Mouse (Mus musculus): ENCODE results near the gene Fbxo34. TPM values are rescaled to one million over a fixed set of nuclear protein-coding genes. Genes with fewer than 3 reads are reported as not detected.

The Fbxo34 gene
- polyA plus RNA-seq, 1 experiment, result 18.1 TPM

GRCm38 (mm10) chr14:47419034-47419625 is 31.1 kb upstream of the Fbxo34 start:
- H3K27me3 ChIP-seq (ENCODE audit: control insufficient read depth, insufficient read depth, low read length), result no peaks in the 10 kb centered on the region
- TF ChIP-seq POLR2A (IDR thresholded peaks at IDR 0.05; ENCODE audit: control insufficient read depth, extremely low read depth, insufficient read depth, low read length, poor library complexity) (no peak), CTCF (IDR thresholded peaks at IDR 0.05; ENCODE audit: borderline replicate concordance, control insufficient read depth, extremely low read depth, insufficient read depth, low read length, poor library complexity) (no peak)
- DNase-seq, result no peak
- 81% methylated on average over 9 of the region's 9 CpGs for WGBS
- H3K4me1 ChIP-seq (replicated peaks; ENCODE audit: control insufficient read depth, insufficient read depth, low read length), result peaks cover 8% of the 10 kb centered on the region
- H3K4me3 ChIP-seq (ENCODE audit: control insufficient read depth, insufficient read depth, low read length), result no peak overlapping the region
- H3K27ac ChIP-seq (ENCODE audit: control insufficient read depth, insufficient read depth, low read length), result no peak overlapping the region
- peaks cover 9% of the 10 kb centered on the region; the same call in 1 of the 2 replicates for H3K36me3 ChIP-seq (ENCODE audit: control insufficient read depth, insufficient read depth, low read length)

GRCm38 (mm10) chr14:47419723-47420276 is 30.4 kb upstream of the Fbxo34 start:
- H3K4me1 ChIP-seq (replicated peaks; ENCODE audit: control insufficient read depth, insufficient read depth, low read length), result peaks cover 8% of the 10 kb centered on the region
- no peaks in the 10 kb centered on the region for H3K27me3 ChIP-seq (ENCODE audit: control insufficient read depth, insufficient read depth, low read length)
- WGBS, result 98% methylated on average over 24 of the region's 24 CpGs
- no peak for TF ChIP-seq CTCF (IDR thresholded peaks at IDR 0.05; ENCODE audit: borderline replicate concordance, control insufficient read depth, extremely low read depth, insufficient read depth, low read length, poor library complexity)
- TF ChIP-seq POLR2A (IDR thresholded peaks at IDR 0.05; ENCODE audit: control insufficient read depth, extremely low read depth, insufficient read depth, low read length, poor library complexity), result no peak
- no peak overlapping the region for H3K4me3 ChIP-seq (ENCODE audit: control insufficient read depth, insufficient read depth, low read length)
- no peak for DNase-seq
- H3K36me3 ChIP-seq (ENCODE audit: control insufficient read depth, insufficient read depth, low read length), result peaks cover 9% of the 10 kb centered on the region; the same call in 1 of the 2 replicates
- H3K27ac ChIP-seq (ENCODE audit: control insufficient read depth, insufficient read depth, low read length), result no peak overlapping the region

- DNase-seq, result no peak
- TF ChIP-seq CTCF (IDR thresholded peaks at IDR 0.05; ENCODE audit: borderline replicate concordance, control insufficient read depth, extremely low read depth, insufficient read depth, low read length, poor library complexity) (no peak), POLR2A (IDR thresholded peaks at IDR 0.05; ENCODE audit: control insufficient read depth, extremely low read depth, insufficient read depth, low read length, poor library complexity) (no peak)
- Histone ChIP-seq H3K27ac (ENCODE audit: control insufficient read depth, insufficient read depth, low read length) (no peak overlapping the region), H3K27me3 (ENCODE audit: control insufficient read depth, insufficient read depth, low read length) (no peaks in the 10 kb centered on the region), H3K36me3 (ENCODE audit: control insufficient read depth, insufficient read depth, low read length) (no peaks in the 10 kb centered on the region), H3K4me3 (ENCODE audit: control insufficient read depth, insufficient read depth, low read length) (no peak overlapping the region), H3K4me1 (replicated peaks; ENCODE audit: control insufficient read depth, insufficient read depth, low read length) (peaks cover 8% of the 10 kb centered on the region)
- WGBS, result 67% methylated on average over 2 of the region's 2 CpGs
Measured at GRCm38 (mm10) chr14:47421606-47422005, 28.6 kb upstream of the Fbxo34 start.

- Histone ChIP-seq H3K36me3 (ENCODE audit: control insufficient read depth, insufficient read depth, low read length) (no peaks in the 10 kb centered on the region), H3K27me3 (ENCODE audit: control insufficient read depth, insufficient read depth, low read length) (no peaks in the 10 kb centered on the region), H3K4me3 (ENCODE audit: control insufficient read depth, insufficient read depth, low read length) (no peak overlapping the region), H3K27ac (ENCODE audit: control insufficient read depth, insufficient read depth, low read length) (no peak overlapping the region), H3K4me1 (replicated peaks; ENCODE audit: control insufficient read depth, insufficient read depth, low read length) (peaks cover 4% of the 10 kb centered on the region; the same call in 1 of the 2 replicates)
- 93% methylated on average over 4 of the region's 4 CpGs for WGBS
- no peak for TF ChIP-seq POLR2A (IDR thresholded peaks at IDR 0.05; ENCODE audit: control insufficient read depth, extremely low read depth, insufficient read depth, low read length, poor library complexity)
- no peak for TF ChIP-seq CTCF (IDR thresholded peaks at IDR 0.05; ENCODE audit: borderline replicate concordance, control insufficient read depth, extremely low read depth, insufficient read depth, low read length, poor library complexity)
- DNase-seq, result no peak
Measured at GRCm38 (mm10) chr14:47422466-47422865, 27.8 kb upstream of the Fbxo34 start.

GRCm38 (mm10) chr14:47432987-47433386 is 17.2 kb upstream of the Fbxo34 start:
- Histone ChIP-seq H3K4me3 (ENCODE audit: control insufficient read depth, insufficient read depth, low read length) (no peak overlapping the region), H3K27ac (ENCODE audit: control insufficient read depth, insufficient read depth, low read length) (no peak overlapping the region), H3K27me3 (ENCODE audit: control insufficient read depth, insufficient read depth, low read length) (no peaks in the 10 kb centered on the region), H3K4me1 (replicated peaks; ENCODE audit: control insufficient read depth, insufficient read depth, low read length) (no peaks in the 10 kb centered on the region), H3K36me3 (ENCODE audit: control insufficient read depth, insufficient read depth, low read length) (no peaks in the 10 kb centered on the region)
- peak; percentile 28 for DNase-seq
- TF ChIP-seq POLR2A (IDR thresholded peaks at IDR 0.05; ENCODE audit: control insufficient read depth, extremely low read depth, insufficient read depth, low read length, poor library complexity) (no peak), CTCF (IDR thresholded peaks at IDR 0.05; ENCODE audit: borderline replicate concordance, control insufficient read depth, extremely low read depth, insufficient read depth, low read length, poor library complexity) (no peak)

GRCm38 (mm10) chr14:47438947-47439346 is 11.3 kb upstream of the Fbxo34 start:
- Histone ChIP-seq H3K36me3 (ENCODE audit: control insufficient read depth, insufficient read depth, low read length) (no peaks in the 10 kb centered on the region), H3K4me1 (replicated peaks; ENCODE audit: control insufficient read depth, insufficient read depth, low read length) (no peaks in the 10 kb centered on the region), H3K27ac (ENCODE audit: control insufficient read depth, insufficient read depth, low read length) (no peak overlapping the region), H3K4me3 (ENCODE audit: control insufficient read depth, insufficient read depth, low read length) (no peak overlapping the region), H3K27me3 (ENCODE audit: control insufficient read depth, insufficient read depth, low read length) (no peaks in the 10 kb centered on the region)
- TF ChIP-seq POLR2A (IDR thresholded peaks at IDR 0.05; ENCODE audit: control insufficient read depth, extremely low read depth, insufficient read depth, low read length, poor library complexity), result no peak
- no peak for TF ChIP-seq CTCF (IDR thresholded peaks at IDR 0.05; ENCODE audit: borderline replicate concordance, control insufficient read depth, extremely low read depth, insufficient read depth, low read length, poor library complexity)
- WGBS, result 86% methylated on average over 3 of the region's 3 CpGs
- DNase-seq, result no peak
